Mouse (Mus musculus) small intestine, adult 2 months (tissue): ENCODE data around the gene Ndufa13.

Experiments
- CTCF ChIP-seq: fragments of 200-500 bp; IDR thresholded peaks from 2 replicates; pipeline ENCODE4 v1.5.1; 2012; ENCODE audit warnings: low read depth, mild to moderate bottlenecking, control low read depth, inconsistent platforms, low read length, moderate library complexity, mixed read lengths; ENCODE audit not compliant: insufficient replicate concordance, insufficient read length; ENCODE audit errors: extremely low read depth
- POLR2A ChIP-seq: fragments of 200-500 bp; IDR thresholded peaks from 2 replicates; pipeline ENCODE4 v1.6.1; 2012; ENCODE audit warnings: low read depth, mild to moderate bottlenecking, control low read depth, inconsistent platforms, low read length, moderate library complexity

DNA sequence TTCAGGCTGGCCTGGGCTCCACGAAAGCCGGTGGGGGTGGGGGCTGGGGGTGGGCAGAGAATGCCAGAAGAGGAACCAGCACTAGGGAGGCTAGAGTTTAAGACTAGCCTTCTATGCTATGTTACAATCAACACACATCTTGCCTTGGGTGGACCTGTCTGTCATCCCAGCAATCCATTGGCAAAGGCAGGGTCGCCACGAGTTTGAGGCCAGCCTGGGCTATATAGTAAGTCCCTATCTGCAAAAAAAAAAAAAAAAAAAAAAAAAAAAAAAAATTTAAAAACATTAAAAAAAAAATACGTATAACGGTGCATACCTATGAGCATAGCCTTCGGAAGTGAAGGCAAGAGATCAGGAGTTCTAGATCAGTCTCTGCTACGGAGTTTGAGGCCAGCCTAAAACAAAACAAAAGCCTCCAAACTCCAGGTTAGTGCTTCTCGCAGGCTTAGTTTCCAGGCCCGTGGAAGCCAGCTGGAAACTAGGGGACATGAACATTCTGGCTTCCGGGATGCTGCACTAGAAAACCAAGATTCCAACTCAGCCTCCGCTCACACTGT, 1.4 kb downstream of the Ndufa13 start:
- no peak for TF ChIP-seq CTCF
- no peak for TF ChIP-seq POLR2A
